Mouse (Mus musculus): Measurements from ENCODE around the gene Itgam. TPM values are rescaled to one million over a fixed set of nuclear protein-coding genes. Genes with fewer than 3 reads are reported as not detected.

Gene Itgam
- polyA plus RNA-seq (2012; rRNA removed) = 2.0 and 2.8 TPM in 2 replicates

GRCm38 (mm10) chr7:128062456-128062855 lies at the start of gene Itgam, which contains the start of gene Gm49368:
Itgam (plus strand) TSS chr7:128062640.
Gm49368 (plus strand) TSS chr7:128062683.

GRCm38 (mm10) chr7:128128741-128129720 lies 66.6 kb downstream of the Itgam start, which contains the start of gene Itgax:
Itgax (plus strand) TSS chr7:128129547.

GRCm38 (mm10) chr7:128154076-128154475 lies 91.6 kb downstream of the Itgam start, which contains the start of gene Itgad:
Itgad (plus strand) TSS chr7:128154376.

Other genes starting within 250 kb of the Itgam start
- 36.4 and 37.2 TPM in 2 replicates for gene Stx4a, start 238.3 kb upstream of the Itgam start, polyA plus RNA-seq (2012; rRNA removed)
- gene Stx1b, start 238.1 kb upstream of the Itgam start, polyA plus RNA-seq (2012; rRNA removed) = 1.1 TPM in 2 replicates
- gene Zfp646, start 186.4 kb upstream of the Itgam start, polyA plus RNA-seq (2012; rRNA removed) = 6.1 and 7.2 TPM in 2 replicates
- gene Zfp668, start 185.8 kb upstream of the Itgam start, polyA plus RNA-seq (2012; rRNA removed) = 2.2 and 2.9 TPM in 2 replicates
- gene Prss53, start 171.7 kb upstream of the Itgam start, polyA plus RNA-seq (2012; rRNA removed) = 0.37 and 0.40 TPM in 2 replicates
- gene Gm21974, start 167.2 kb upstream of the Itgam start, polyA plus RNA-seq (2012; rRNA removed) = not detected in 2 replicates
- gene Vkorc1, start 167.0 kb upstream of the Itgam start, polyA plus RNA-seq (2012; rRNA removed) = 65.8 and 72.2 TPM in 2 replicates
- gene Bckdk, start 158.6 kb upstream of the Itgam start, polyA plus RNA-seq (2012; rRNA removed) = 24.1 and 27.2 TPM in 2 replicates
- 12.5 and 14.2 TPM in 2 replicates for gene Kat8, start 150.1 kb upstream of the Itgam start, polyA plus RNA-seq (2012; rRNA removed)
- gene Prss8, start 132.5 kb upstream of the Itgam start, polyA plus RNA-seq (2012; rRNA removed) = 7.2 and 8.8 TPM in 2 replicates
- gene Prss36, start 115.9 kb upstream of the Itgam start, polyA plus RNA-seq (2012; rRNA removed) = 1.6 and 2.2 TPM in 2 replicates
- 279 and 290 TPM in 2 replicates for gene Fus, start 95.2 kb upstream of the Itgam start, polyA plus RNA-seq (2012; rRNA removed)
- 16.5 and 20.1 TPM in 2 replicates for gene Pycard, start 68.8 kb upstream of the Itgam start, polyA plus RNA-seq (2012; rRNA removed)
- 0.05 and 0.67 TPM in 2 replicates for gene Trim72, start 58.7 kb upstream of the Itgam start, polyA plus RNA-seq (2012; rRNA removed)
- gene Gm49368, start within 50 bp of the Itgam start, polyA plus RNA-seq (2012; rRNA removed) = 0.01 TPM in 1 of 2 replicates, not detected in the other
- gene Itgax, start 66.9 kb downstream of the Itgam start, polyA plus RNA-seq (2012; rRNA removed) = 0.12 TPM in 2 replicates
- 0.01 and 0.06 TPM in 2 replicates for gene Itgad, start 91.7 kb downstream of the Itgam start, polyA plus RNA-seq (2012; rRNA removed)
- 0.55 and 1.4 TPM in 2 replicates for gene Cox6a2, start 143.7 kb downstream of the Itgam start, polyA plus RNA-seq (2012; rRNA removed)
- gene Armc5, start 174.7 kb downstream of the Itgam start, polyA plus RNA-seq (2012; rRNA removed) = 4.6 and 5.1 TPM in 2 replicates
- gene 9130023H24Rik, start 175.4 kb downstream of the Itgam start, polyA plus RNA-seq (2012; rRNA removed) = 0.96 and 1.3 TPM in 2 replicates
- gene Tgfb1i1, start 184.2 kb downstream of the Itgam start, polyA plus RNA-seq (2012; rRNA removed) = 4.5 and 6.2 TPM in 2 replicates
- 1.5 TPM in 2 replicates for gene Slc5a2, start 203.0 kb downstream of the Itgam start, polyA plus RNA-seq (2012; rRNA removed)
- 21.0 and 24.7 TPM in 2 replicates for gene BC017158, start 235.5 kb downstream of the Itgam start, polyA plus RNA-seq (2012; rRNA removed)

All from liver, embryonic 14 days (tissue).